26 mouse cellular contexts compared by ENCODE assay signal in genomic region chr13:112178031-112178430, GRCm38 (mm10).
"Had no signal": no experiment of that assay in that cellular context is flagged by ENCODE, and none has a peak within 500 bp of the region (broad histone marks: within the 10 kb centered on the region; RNA-seq: fewer than 3 reads in every experiment).

No protein-coding gene starts in this region.

- H3K27me3 ChIP-seq: embryonic facial prominence, embryonic 12.5 days; embryonic facial prominence, embryonic 13.5 days; embryonic facial prominence, embryonic 15.5 days; forebrain, embryonic 12.5 days; forebrain, embryonic 13.5 days; forebrain, embryonic 15.5 days had no signal

- H3K9me3 ChIP-seq: embryonic facial prominence, embryonic 10.5 days; embryonic facial prominence, embryonic 12.5 days; embryonic facial prominence, embryonic 13.5 days; embryonic facial prominence, embryonic 15.5 days; forebrain, embryonic 10.5 days; forebrain, embryonic 12.5 days; forebrain, embryonic 13.5 days; forebrain, embryonic 15.5 days had no signal

- H3K4me1 ChIP-seq: embryonic facial prominence, embryonic 10.5 days; embryonic facial prominence, embryonic 12.5 days; embryonic facial prominence, embryonic 13.5 days; embryonic facial prominence, embryonic 15.5 days; forebrain, embryonic 10.5 days; forebrain, embryonic 12.5 days; forebrain, embryonic 13.5 days; forebrain, embryonic 15.5 days had no signal

- H3K36me3 ChIP-seq: embryonic facial prominence, embryonic 10.5 days; embryonic facial prominence, embryonic 12.5 days; embryonic facial prominence, embryonic 13.5 days; embryonic facial prominence, embryonic 15.5 days; forebrain, embryonic 10.5 days; forebrain, embryonic 12.5 days; forebrain, embryonic 15.5 days had no signal

- H3K4me3 ChIP-seq: embryonic facial prominence, embryonic 10.5 days; embryonic facial prominence, embryonic 12.5 days; embryonic facial prominence, embryonic 13.5 days; embryonic facial prominence, embryonic 15.5 days; erythroblast, embryonic 14.5 days; forebrain, embryonic 10.5 days; forebrain, embryonic 12.5 days; forebrain, embryonic 13.5 days; forebrain, embryonic 15.5 days; gastrocnemius, adult 2 months; heart, adult 2 months had no signal

- DNase-seq: cerebellum, adult 2 months; cerebellum, adult 8-10 months; cerebellum, adult 9-10 months; cerebellum, adult 9-11 months; cerebellum, postnatal 10 days; cerebellum, postnatal 14 days; cerebellum, postnatal 25 days; cerebellum, postnatal 36 days; embryo, embryonic 11 days; forebrain, postnatal 0 days; gastrocnemius, adult 2 months; gastrocnemius, postnatal 10 days; gastrocnemius, postnatal 14 days; gastrocnemius, postnatal 25 days; gastrocnemius, postnatal 36 days; heart, adult 18-20 months; heart, adult 2 months had no signal

- H3K27ac ChIP-seq: embryonic facial prominence, embryonic 10.5 days; embryonic facial prominence, embryonic 12.5 days; embryonic facial prominence, embryonic 13.5 days; embryonic facial prominence, embryonic 15.5 days; forebrain, embryonic 10.5 days; forebrain, embryonic 12.5 days; forebrain, embryonic 13.5 days; forebrain, embryonic 15.5 days; gastrocnemius, adult 2 months; heart, adult 2 months had no signal
